Mouse (Mus musculus): ENCODE measurements around the gene Tmem222. TPM values are rescaled to one million over a fixed set of nuclear protein-coding genes. Genes with fewer than 3 reads are reported as not detected.

Gene Tmem222
- polyA plus RNA-seq, 1 experiment from 2014 or later = 70.9 TPM

DNA sequence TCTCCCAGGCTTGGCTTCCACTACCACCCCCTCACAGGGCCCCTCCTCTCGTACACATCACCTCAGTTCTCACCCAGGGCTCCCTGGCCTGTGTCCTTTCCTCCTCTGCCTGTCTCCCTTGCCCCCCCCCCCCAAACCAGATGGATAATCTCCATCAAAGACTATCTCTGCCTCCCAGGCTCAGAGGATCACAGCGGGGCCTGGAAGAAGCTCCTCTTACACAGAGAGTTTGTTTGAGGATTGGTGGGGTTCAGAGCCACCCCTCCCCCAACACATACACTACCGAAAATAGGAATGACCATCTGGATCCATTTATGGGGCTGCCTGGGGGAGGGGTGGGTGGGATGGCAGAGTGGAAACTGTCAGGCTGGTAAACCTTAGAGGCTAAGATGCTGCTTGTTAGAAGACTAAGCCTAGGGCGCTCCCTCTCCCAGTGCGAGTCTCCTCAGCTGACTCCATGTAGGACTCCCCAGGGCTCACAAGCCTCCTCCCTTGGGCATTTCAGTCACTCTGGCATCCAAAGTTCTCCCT lies 4.4 kb upstream of the Tmem222 start:
- H3K27ac ChIP-seq = peak overlapping the region; percentile 75
- H3K27me3 ChIP-seq = no peaks in the 10 kb centered on the region
- no peaks in the 10 kb centered on the region for H3K9me3 ChIP-seq
- H3K9ac ChIP-seq = peak overlapping the region; percentile 29; the same call in 1 of the 2 replicates
- no peak for ATAC-seq (ENCODE audit: low FRiP score)
- H3K4me2 ChIP-seq = peak overlapping the region; percentile 10; the same call in 1 of the 2 replicates
- 25% methylated on average over 5 of the region's 5 CpGs for WGBS
- no peak overlapping the region for H3K4me3 ChIP-seq (replicated peaks)
- no peaks in the 10 kb centered on the region for H3K36me3 ChIP-seq (replicated peaks)
- H3K4me1 ChIP-seq = peaks cover 18% of the 10 kb centered on the region

DNA sequence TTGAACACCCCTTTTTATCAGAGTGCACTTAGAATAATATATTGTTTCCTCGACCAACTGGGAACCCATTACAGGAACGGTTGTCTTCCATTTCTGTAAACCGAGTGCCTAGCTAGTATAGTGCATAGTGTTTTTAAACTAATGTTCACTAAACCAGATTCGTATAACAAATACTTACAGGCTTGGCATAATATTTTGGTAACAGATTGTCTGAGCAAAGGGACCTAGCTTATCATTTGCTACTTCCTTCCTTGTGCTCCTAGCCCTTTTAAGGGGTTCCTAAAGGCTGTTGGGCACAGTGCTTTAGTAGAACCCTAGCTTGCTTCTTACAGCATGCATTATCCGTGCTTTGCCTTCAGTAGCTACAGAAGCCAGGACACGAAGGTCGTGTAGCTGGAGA lies 3.9 kb upstream of the Tmem222 start:
- no peak for ATAC-seq (ENCODE audit: low FRiP score)
- Histone ChIP-seq H3K27me3 (no peaks in the 10 kb centered on the region), H3K9ac (0 out of 2 replicates have a peak overlapping the region, but pooled peaks have one; percentile 25), H3K4me3 (replicated peaks) (no peak overlapping the region), H3K4me1 (peaks cover 23% of the 10 kb centered on the region), H3K4me2 (no peak overlapping the region), H3K27ac (peak overlapping the region; percentile 75), H3K36me3 (replicated peaks) (no peaks in the 10 kb centered on the region), H3K9me3 (no peaks in the 10 kb centered on the region)
- WGBS = 55% methylated on average over 7 of the region's 7 CpGs

DNA sequence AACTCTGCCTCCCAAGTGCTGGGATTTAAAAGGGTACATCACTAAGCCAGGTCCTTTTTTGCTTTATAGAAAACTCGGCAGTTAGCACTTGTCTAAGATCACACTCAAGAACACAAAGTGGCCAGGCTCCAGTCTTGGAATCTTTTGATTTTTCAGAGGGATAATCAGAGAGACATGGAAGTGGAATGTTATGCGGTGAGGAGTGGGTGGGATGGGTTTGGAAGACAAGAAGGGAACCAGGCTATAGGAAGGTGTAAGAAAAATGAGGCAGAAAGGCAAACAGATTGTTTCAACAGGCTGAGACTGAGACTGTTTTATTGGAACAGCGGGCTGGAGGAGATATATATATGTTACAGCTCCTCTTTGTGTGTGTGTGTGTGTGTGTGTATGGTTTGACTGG lies 890 bp upstream of the Tmem222 start:
- WGBS = 89% methylated on average over 3 of the region's 3 CpGs
- no peak for ATAC-seq (ENCODE audit: low FRiP score)

DNA sequence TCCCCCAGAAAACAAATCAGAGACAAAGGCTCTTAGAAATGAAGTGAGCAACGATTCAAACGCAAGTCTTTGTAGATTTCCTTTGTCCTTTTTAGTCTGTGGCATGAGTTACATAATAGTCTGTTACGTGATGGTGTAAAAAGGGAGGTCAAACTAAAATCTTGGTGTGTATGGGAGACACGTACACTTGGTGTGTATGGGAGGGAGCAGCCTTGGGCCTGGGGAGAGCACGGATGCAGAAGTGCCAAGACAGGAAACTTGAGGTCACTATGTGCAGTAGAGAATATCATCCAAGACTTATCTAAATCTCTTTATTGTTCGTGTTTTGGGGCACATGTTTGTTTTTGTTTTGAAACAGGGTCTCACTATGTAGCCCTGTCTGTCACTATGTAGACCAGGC lies 475 bp upstream of the Tmem222 start:
- Histone ChIP-seq H3K4me3 (replicated peaks) (peak overlapping the region; percentile 84), H3K9ac (peak overlapping the region; percentile 86), H3K9me3 (no peaks in the 10 kb centered on the region), H3K27ac (peak overlapping the region; percentile 90), H3K27me3 (no peaks in the 10 kb centered on the region), H3K36me3 (replicated peaks) (peaks cover 10% of the 10 kb centered on the region; the same call in 1 of the 2 replicates), H3K4me2 (peak overlapping the region; percentile 76), H3K4me1 (peaks cover 33% of the 10 kb centered on the region)
- 31% methylated on average over 6 of the region's 6 CpGs for WGBS
- peak; percentile 25 for ATAC-seq (ENCODE audit: low FRiP score)

More for the DNA sequence above, 890 bp upstream of the Tmem222 start:
- Histone ChIP-seq H3K4me2 (peak overlapping the region; percentile 76), H3K27ac (peak overlapping the region; percentile 90), H3K4me3 (replicated peaks) (peak overlapping the region; percentile 84), H3K27me3 (no peaks in the 10 kb centered on the region), H3K9me3 (no peaks in the 10 kb centered on the region), H3K9ac (peak overlapping the region; percentile 86; the same call in 1 of the 2 replicates), H3K36me3 (replicated peaks) (peaks cover 10% of the 10 kb centered on the region; the same call in 1 of the 2 replicates), H3K4me1 (peaks cover 35% of the 10 kb centered on the region)

GRCm38 (mm10) chr4:133270929-133271328 lies 6.7 kb downstream of the Tmem222 start:
- Histone ChIP-seq H3K4me3 (replicated peaks) (no peak overlapping the region), H3K9ac (no peak overlapping the region), H3K4me1 (peaks cover 6% of the 10 kb centered on the region), H3K36me3 (replicated peaks) (peaks cover 53% of the 10 kb centered on the region), H3K4me2 (no peak overlapping the region), H3K27ac (no peak overlapping the region), H3K27me3 (no peaks in the 10 kb centered on the region), H3K9me3 (no peaks in the 10 kb centered on the region)
- 89% methylated on average over 9 of the region's 9 CpGs for WGBS
- ATAC-seq (ENCODE audit: low FRiP score) = no peak

- ATAC-seq (ENCODE audit: low FRiP score) = no peak
- peaks cover 56% of the 10 kb centered on the region for H3K36me3 ChIP-seq (replicated peaks)
- H3K4me3 ChIP-seq (replicated peaks) = no peak overlapping the region
- H3K27ac ChIP-seq = no peak overlapping the region
- no peaks in the 10 kb centered on the region for H3K9me3 ChIP-seq
- H3K4me1 ChIP-seq = no peaks in the 10 kb centered on the region
- 89% methylated on average over 3 of the region's 3 CpGs for WGBS
- H3K9ac ChIP-seq = no peak overlapping the region
- H3K27me3 ChIP-seq = no peaks in the 10 kb centered on the region
- no peak overlapping the region for H3K4me2 ChIP-seq
These were observed 8.0 kb downstream of the Tmem222 start for GRCm38 (mm10) chr4:133269596-133269995.

- WGBS = 99% methylated on average over 3 of the region's 3 CpGs
- no peaks in the 10 kb centered on the region for H3K9me3 ChIP-seq
- no peaks in the 10 kb centered on the region for H3K27me3 ChIP-seq
- no peak overlapping the region for H3K9ac ChIP-seq
- no peaks in the 10 kb centered on the region for H3K4me1 ChIP-seq
- no peak overlapping the region for H3K4me3 ChIP-seq (replicated peaks)
- H3K27ac ChIP-seq = no peak overlapping the region
- H3K36me3 ChIP-seq (replicated peaks) = peaks cover 62% of the 10 kb centered on the region
- no peak for ATAC-seq (ENCODE audit: low FRiP score)
- no peak overlapping the region for H3K4me2 ChIP-seq
These were observed 8.7 kb downstream of the Tmem222 start for GRCm38 (mm10) chr4:133268931-133269330.

DNA sequence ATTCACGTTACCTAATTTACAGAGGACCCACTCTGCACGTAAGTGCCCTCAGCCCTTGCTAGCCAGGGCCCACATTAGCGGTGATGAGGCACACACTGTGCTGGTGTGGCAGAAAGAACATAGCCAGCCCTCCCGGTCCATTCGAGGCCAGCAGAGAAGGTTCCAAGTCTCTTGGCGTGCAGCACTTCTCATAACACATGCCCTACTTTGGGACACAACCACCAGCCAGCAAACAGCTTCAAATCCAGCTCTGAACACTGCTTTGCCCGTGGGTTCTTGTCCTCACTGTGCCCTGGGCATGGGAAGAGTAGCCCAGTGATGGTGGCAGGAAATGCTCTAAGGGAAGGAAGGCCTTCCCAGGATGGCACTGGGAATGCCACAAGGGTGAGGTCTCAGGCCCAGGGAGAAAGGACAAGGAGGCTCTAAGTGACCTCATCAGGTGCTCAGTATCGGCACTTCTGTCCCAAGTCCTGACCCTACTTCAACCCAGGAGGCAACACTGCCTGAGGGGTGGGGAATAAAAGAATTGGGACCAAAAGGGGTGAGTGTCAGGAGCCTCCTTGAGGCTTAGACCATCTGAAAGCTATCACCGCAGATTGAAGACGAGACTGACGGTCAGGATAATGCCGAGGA lies 11.2 kb downstream of the Tmem222 start:
- H3K4me2 ChIP-seq = no peak overlapping the region
- H3K27ac ChIP-seq = no peak overlapping the region
- WGBS = 89% methylated on average over 12 of the region's 12 CpGs
- H3K9ac ChIP-seq = no peak overlapping the region
- no peak for ATAC-seq (ENCODE audit: low FRiP score)
- H3K4me1 ChIP-seq = no peaks in the 10 kb centered on the region
- no peaks in the 10 kb centered on the region for H3K9me3 ChIP-seq
- H3K4me3 ChIP-seq (replicated peaks) = no peak overlapping the region
- peaks cover 71% of the 10 kb centered on the region for H3K36me3 ChIP-seq (replicated peaks)
- H3K27me3 ChIP-seq = no peaks in the 10 kb centered on the region

DNA sequence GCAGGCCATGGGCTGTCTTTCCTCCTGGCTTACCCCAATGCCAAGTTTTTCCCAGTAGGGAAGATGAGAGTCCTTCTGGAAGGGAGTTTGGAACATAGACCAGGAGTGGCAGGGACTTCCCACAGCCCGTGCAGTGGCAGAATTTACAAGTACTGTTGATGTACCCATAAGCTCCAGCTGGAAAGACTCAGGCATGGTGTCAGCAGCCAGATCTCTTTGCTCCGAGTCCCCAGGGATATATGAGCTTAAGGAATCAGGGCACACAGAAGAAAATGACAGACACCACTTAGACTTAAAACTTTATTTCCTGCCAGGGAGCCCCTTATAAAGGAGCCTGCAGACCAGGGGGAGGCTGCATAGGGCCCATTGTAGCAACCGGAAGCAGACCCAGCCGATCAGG lies 11.8 kb downstream of the Tmem222 start:
- Histone ChIP-seq H3K4me3 (replicated peaks) (no peak overlapping the region), H3K36me3 (replicated peaks) (peaks cover 71% of the 10 kb centered on the region), H3K4me1 (no peaks in the 10 kb centered on the region), H3K27ac (no peak overlapping the region), H3K27me3 (no peaks in the 10 kb centered on the region), H3K9me3 (no peaks in the 10 kb centered on the region), H3K9ac (no peak overlapping the region), H3K4me2 (no peak overlapping the region)
- 96% methylated on average over 4 of the region's 4 CpGs for WGBS
- ATAC-seq (ENCODE audit: low FRiP score) = no peak

DNA sequence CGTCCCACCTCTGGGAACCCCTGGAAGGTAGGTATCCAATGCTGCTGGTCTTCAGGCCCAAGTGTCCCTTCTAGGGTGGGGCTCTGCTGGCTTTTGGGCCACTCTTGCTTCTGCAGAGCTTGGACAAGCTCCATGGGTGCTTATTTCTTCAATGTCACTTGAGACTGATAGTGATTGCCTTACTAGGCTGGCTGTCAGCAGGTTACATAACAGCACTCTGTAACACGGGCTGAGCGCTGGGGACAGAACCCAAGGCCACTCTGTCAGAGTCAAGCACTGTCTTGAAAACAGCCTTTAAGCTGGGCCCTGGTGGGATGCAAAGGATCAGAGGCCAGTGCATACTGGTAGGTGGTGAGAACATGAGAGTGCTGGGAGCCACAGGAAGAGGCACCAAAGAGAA lies 12.3 kb downstream of the Tmem222 start:
- 97% methylated on average over 3 of the region's 3 CpGs for WGBS
- Histone ChIP-seq H3K4me1 (no peaks in the 10 kb centered on the region), H3K9ac (no peak overlapping the region), H3K27ac (no peak overlapping the region), H3K27me3 (no peaks in the 10 kb centered on the region), H3K4me3 (replicated peaks) (no peak overlapping the region), H3K9me3 (no peaks in the 10 kb centered on the region), H3K36me3 (replicated peaks) (peaks cover 67% of the 10 kb centered on the region), H3K4me2 (no peak overlapping the region)
- ATAC-seq (ENCODE audit: low FRiP score) = no peak

- H3K4me2 ChIP-seq = no peak overlapping the region
- no peak overlapping the region for H3K27ac ChIP-seq
- no peak overlapping the region for H3K4me3 ChIP-seq (replicated peaks)
- WGBS = 100% methylated on average over 2 of the region's 2 CpGs
- H3K36me3 ChIP-seq (replicated peaks) = peaks cover 64% of the 10 kb centered on the region
- no peak for ATAC-seq (ENCODE audit: low FRiP score)
- no peak overlapping the region for H3K9ac ChIP-seq
- no peaks in the 10 kb centered on the region for H3K27me3 ChIP-seq
- H3K4me1 ChIP-seq = no peaks in the 10 kb centered on the region
- H3K9me3 ChIP-seq = no peaks in the 10 kb centered on the region
These were observed 13.0 kb downstream of the Tmem222 start for GRCm38 (mm10) chr4:133264559-133264958.

GRCm38 (mm10) chr4:133263756-133264155 lies 13.8 kb downstream of the Tmem222 start:
- 96% methylated on average over 5 of the region's 5 CpGs for WGBS
- H3K36me3 ChIP-seq (replicated peaks) = peaks cover 56% of the 10 kb centered on the region

GRCm38 (mm10) chr4:133262882-133263281 lies 14.7 kb downstream of the Tmem222 start, which contains the start of gene Sytl1:
Gene Sytl1, minus strand, starts transcription at chr4:133263113.
- Histone ChIP-seq H3K27ac (no peak within 1 kb of the TSS), H3K36me3 (replicated peaks) (peaks cover 48% of the 10 kb centered on the region), H3K27me3 (peaks cover 3% of the 10 kb centered on the region), H3K9me3 (no peaks in the 10 kb centered on the region), H3K9ac (no peak within 1 kb of the TSS), H3K4me1 (no peaks in the 10 kb centered on the region), H3K4me3 (replicated peaks) (no peak within 1 kb of the TSS), H3K4me2 (no peak within 1 kb of the TSS)
- ATAC-seq (ENCODE audit: low FRiP score) = no peak
- 42% methylated on average over 7 of the region's 7 CpGs for WGBS

More at GRCm38 (mm10) chr4:133263756-133264155, 13.8 kb downstream of the Tmem222 start:
- H3K9ac ChIP-seq = no peak overlapping the region
- no peak for ATAC-seq (ENCODE audit: low FRiP score)
- no peaks in the 10 kb centered on the region for H3K4me1 ChIP-seq
- H3K9me3 ChIP-seq = no peaks in the 10 kb centered on the region
- no peak overlapping the region for H3K27ac ChIP-seq
- no peaks in the 10 kb centered on the region for H3K27me3 ChIP-seq
- no peak overlapping the region for H3K4me2 ChIP-seq
- no peak overlapping the region for H3K4me3 ChIP-seq (replicated peaks)

Data from forebrain, embryonic 12.5 days (tissue).